Mouse (Mus musculus) urinary bladder, adult 18-20 months (tissue): ENCODE results near the gene Olfr1234.

Experiments used
- DNase-seq, 2 experiments: peaks; one replicate each; pipeline ENCODE4 v3.0.0; 2022; ENCODE audit warnings: low spot score in 2 of 2, mixed read lengths in 2 of 2

Gene Olfr1234

GRCm38 (mm10) chr2:89364765-89365164 lies at the start of gene Olfr1234:
Gene Olfr1234 (minus strand): TSS chr2:89364865.
- no peak for DNase-seq

- no peak for DNase-seq
These were observed 44.9 kb upstream of the Olfr1234 start, which contains the start of gene Olfr1238 for GRCm38 (mm10) chr2:89409576-89409975. Gene Olfr1238 (minus strand): TSS chr2:89409676.

- no peak for DNase-seq
These were observed 36.2 kb upstream of the Olfr1234 start for GRCm38 (mm10) chr2:89400882-89401281.

GRCm38 (mm10) chr2:89342298-89342697 lies 22.4 kb downstream of the Olfr1234 start, which contains the start of gene Olfr1233:
Gene Olfr1233 (minus strand): TSS chr2:89342398.
- no peak for DNase-seq

GRCm38 (mm10) chr2:89329575-89329974 lies 35.1 kb downstream of the Olfr1234 start, which contains the start of gene Olfr1232:
Gene Olfr1232 (minus strand): TSS chr2:89329675.
- DNase-seq = no peak
